Mouse (Mus musculus): ENCODE results near the gene Hcfc1. TPM values are rescaled to one million over a fixed set of nuclear protein-coding genes. Genes with fewer than 3 reads are reported as not detected.
A peak's percentile ranks its signal among the peaks of the same experiment; 100 is the strongest.

The Hcfc1 gene
- polyA plus RNA-seq, 1 experiment from 2014 or later, result 19.0 TPM

DNA sequence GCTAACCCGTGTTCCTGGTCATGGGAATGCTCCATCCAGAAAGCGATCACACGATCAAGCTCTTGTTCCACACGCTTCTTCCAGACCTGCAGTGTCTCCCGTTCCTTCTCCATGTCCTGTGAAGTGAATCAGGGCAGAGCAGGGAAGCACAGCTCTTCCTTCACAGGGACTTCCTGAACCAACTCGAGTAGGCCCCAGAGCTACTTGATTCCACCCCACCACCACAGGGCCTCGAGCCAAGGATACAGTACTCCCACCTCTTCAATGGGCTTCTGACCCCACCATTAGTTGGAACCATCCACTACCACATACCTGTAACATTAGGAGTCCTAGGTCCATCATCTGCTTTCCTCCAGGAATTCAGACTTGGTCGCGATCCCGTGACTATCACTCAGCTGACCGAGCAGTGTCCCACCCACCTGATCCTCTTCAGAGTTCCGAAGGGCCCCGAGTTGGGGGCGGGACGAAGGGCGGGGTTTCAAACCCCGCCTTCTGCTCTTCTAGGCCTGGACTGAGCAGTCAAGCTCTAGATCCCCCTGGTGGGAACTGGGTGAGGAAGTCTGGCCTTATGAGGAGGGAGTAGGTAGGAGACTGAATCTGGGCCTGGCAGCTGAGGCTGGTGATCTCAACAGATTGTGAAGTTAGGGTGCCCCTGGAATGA lies 35.6 kb downstream of the Hcfc1 start, which contains the start of gene Renbp:
Gene Renbp (minus strand): TSS at position 449 of the 661 bp plus-strand sequence.
- Histone ChIP-seq H3K9me3 (ENCODE audit: low read length) (no peaks in the 10 kb centered on the region), H3K27ac (ENCODE audit: low read length) (no peak within 1 kb of the TSS; the same call in 1 of the 2 replicates), H3K9ac (replicated peaks; ENCODE audit: low read depth) (no peak within 1 kb of the TSS), H3K4me3 (ENCODE audit: low read depth, low read length) (peak within 1 kb of the TSS; percentile 30; the same call in 1 of the 2 replicates), H3K27me3 (replicated peaks; ENCODE audit: insufficient read depth, low read length) (no peaks in the 10 kb centered on the region), H3K4me2 (replicated peaks; ENCODE audit: low read depth, low read length) (peak within 1 kb of the TSS; percentile 46), H3K4me1 (ENCODE audit: insufficient read depth, low read depth, low read length) (no peaks in the 10 kb centered on the region), H3K36me3 (ENCODE audit: insufficient read depth, low read length) (no peaks in the 10 kb centered on the region)
- whole genome bisulfite sequencing, result 29% methylated on average over 17 of the region's 17 CpGs
- DNase-seq (ENCODE audit: low spot score) (peak; percentile 85), ATAC-seq (peak; percentile 97)
- peak; percentile 55 for TF ChIP-seq CTCF (IDR thresholded peaks at IDR 0.05)
- TF ChIP-seq EP300 (IDR thresholded peaks at IDR 0.05), result no peak

DNA sequence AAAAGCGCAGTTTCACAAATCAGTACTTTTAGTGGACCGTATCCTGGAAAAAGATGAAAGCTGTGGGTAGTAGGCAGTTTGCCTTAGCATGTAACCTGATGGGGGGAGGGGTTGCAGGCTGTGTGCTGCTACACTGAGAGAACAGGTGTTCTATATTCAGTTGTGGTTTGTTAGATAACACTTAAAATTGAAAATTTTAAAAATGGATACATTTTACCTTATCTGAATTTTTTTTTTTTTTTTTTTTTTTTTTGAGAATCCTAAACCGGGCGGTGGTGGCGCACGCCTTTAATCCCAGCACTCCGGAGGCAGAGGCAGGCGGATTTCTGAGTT lies 43.6 kb downstream of the Hcfc1 start:
- TF ChIP-seq CTCF (IDR thresholded peaks at IDR 0.05), result no peak
- TF ChIP-seq EP300 (IDR thresholded peaks at IDR 0.05), result no peak
- H3K9me3 ChIP-seq (ENCODE audit: low read length), result no peaks in the 10 kb centered on the region
- WGBS, result 75% methylated on average over 7 of the region's 8 CpGs
- no peak overlapping the region for H3K9ac ChIP-seq (replicated peaks; ENCODE audit: low read depth)
- H3K27me3 ChIP-seq (replicated peaks; ENCODE audit: insufficient read depth, low read length), result no peaks in the 10 kb centered on the region
- H3K27ac ChIP-seq (ENCODE audit: low read length), result no peak overlapping the region
- H3K36me3 ChIP-seq (ENCODE audit: insufficient read depth, low read length), result no peaks in the 10 kb centered on the region
- no peaks in the 10 kb centered on the region for H3K4me1 ChIP-seq (ENCODE audit: insufficient read depth, low read depth, low read length)
- no peak for ATAC-seq
- DNase-seq (ENCODE audit: low spot score), result no peak
- H3K4me2 ChIP-seq (replicated peaks; ENCODE audit: low read depth, low read length), result peak overlapping the region; percentile 57
- peak overlapping the region; percentile 47; the same call in 1 of the 2 replicates for H3K4me3 ChIP-seq (ENCODE audit: low read depth, low read length)

DNA sequence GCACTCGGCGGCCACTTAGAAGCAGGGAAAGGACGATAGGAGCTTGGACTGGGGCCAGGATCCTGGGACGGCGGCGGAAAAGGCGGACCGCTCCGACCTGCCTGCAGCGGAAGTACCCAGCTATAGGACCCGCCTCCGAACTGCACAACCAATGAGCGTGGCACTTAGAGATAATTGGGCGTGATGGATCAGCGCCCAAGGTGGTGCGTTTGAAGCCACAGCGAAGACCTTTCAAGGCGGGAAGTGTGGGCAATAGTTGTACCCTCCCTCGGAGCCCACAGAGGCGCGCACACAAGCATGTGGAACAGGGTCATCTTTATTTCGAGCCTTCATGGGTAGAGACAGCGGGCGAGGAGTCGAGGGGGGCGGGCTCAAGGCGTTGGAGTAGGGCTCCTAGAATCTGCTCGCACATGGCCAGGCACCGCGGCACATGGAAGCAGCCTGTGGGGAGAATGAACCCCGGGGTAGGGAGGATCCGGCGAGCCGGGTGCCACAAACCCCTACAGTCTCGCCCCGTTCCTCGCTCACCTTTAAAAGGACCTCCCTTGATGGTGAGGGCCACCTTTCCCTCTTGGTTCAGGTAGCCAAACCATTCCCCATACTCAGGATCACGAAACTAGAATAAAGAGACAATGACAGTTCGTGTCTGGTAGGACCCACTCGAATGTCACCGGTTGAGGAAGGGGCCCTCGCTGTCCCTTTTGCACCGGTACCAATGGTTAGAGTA lies 44.2 kb downstream of the Hcfc1 start, which contains the start of the genes Arhgap4 and Naa10:
Gene Arhgap4 (minus strand): TSS at position 48 of the 727 bp plus-strand sequence.
Gene Naa10 (minus strand): TSS at position 122 of the 727 bp plus-strand sequence.
- no peaks in the 10 kb centered on the region for H3K4me1 ChIP-seq (ENCODE audit: insufficient read depth, low read depth, low read length)
- ATAC-seq, result peak; percentile 98

DNA sequence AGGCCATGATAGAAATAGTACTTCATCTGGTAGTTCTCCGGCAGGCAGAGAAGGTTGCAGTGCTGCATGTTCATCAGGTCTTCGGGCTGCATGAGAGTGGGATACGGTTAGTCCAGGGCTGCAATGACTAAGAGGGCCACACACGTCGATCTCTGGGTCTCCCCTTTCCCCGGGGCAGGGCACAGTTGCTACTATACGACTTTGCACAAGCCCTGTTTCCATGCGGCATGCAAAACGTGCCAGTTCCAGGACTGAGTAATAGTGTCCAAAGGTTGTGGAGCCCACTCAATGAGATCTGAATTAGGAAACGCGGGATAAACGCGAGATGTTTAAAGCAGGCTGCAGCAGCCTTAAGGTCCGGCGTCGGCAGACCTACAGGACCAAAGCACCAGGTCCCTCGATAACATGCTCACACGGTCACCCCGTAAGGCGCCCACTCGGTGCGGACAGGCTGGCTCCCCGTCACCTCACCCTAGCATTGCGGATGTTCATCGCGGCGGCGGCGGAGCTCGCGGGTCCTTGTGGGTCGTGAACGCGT lies 44.8 kb downstream of the Hcfc1 start:
- Histone ChIP-seq H3K27ac (ENCODE audit: low read length) (0 out of 2 replicates have a peak overlapping the region, but pooled peaks have one; percentile 8), H3K9ac (replicated peaks; ENCODE audit: low read depth) (peak overlapping the region; percentile 43; the same call in 1 of the 2 replicates), H3K4me3 (ENCODE audit: low read depth, low read length) (peak overlapping the region; percentile 47), H3K4me2 (replicated peaks; ENCODE audit: low read depth, low read length) (peak overlapping the region; percentile 57), H3K9me3 (ENCODE audit: low read length) (no peaks in the 10 kb centered on the region), H3K36me3 (ENCODE audit: insufficient read depth, low read length) (no peaks in the 10 kb centered on the region), H3K4me1 (ENCODE audit: insufficient read depth, low read depth, low read length) (no peaks in the 10 kb centered on the region), H3K27me3 (replicated peaks; ENCODE audit: insufficient read depth, low read length) (no peaks in the 10 kb centered on the region)
- peak; percentile 47 for ATAC-seq
- TF ChIP-seq CTCF (IDR thresholded peaks at IDR 0.05), result no peak
- TF ChIP-seq EP300 (IDR thresholded peaks at IDR 0.05), result no peak
- DNase-seq (ENCODE audit: low spot score), result no peak
- WGBS, result 10% methylated on average over 33 of the region's 34 CpGs

More for the DNA sequence above, 44.2 kb downstream of the Hcfc1 start, which contains the start of the genes Arhgap4 and Naa10:
- no peaks in the 10 kb centered on the region for H3K36me3 ChIP-seq (ENCODE audit: insufficient read depth, low read length)
- TF ChIP-seq EP300 (IDR thresholded peaks at IDR 0.05), result no peak
- TF ChIP-seq CTCF (IDR thresholded peaks at IDR 0.05), result no peak
- H3K4me3 ChIP-seq (ENCODE audit: low read depth, low read length), result peak within 1 kb of the TSS; percentile 47
- peak within 1 kb of the TSS; percentile 57 for H3K4me2 ChIP-seq (replicated peaks; ENCODE audit: low read depth, low read length)
- H3K9ac ChIP-seq (replicated peaks; ENCODE audit: low read depth), result peak within 1 kb of the TSS; percentile 43; the same call in 1 of the 2 replicates
- no peaks in the 10 kb centered on the region for H3K9me3 ChIP-seq (ENCODE audit: low read length)
- 11% methylated on average over 42 of the region's 43 CpGs for WGBS
- H3K27ac ChIP-seq (ENCODE audit: low read length), result 0 out of 2 replicates have a peak within 1 kb of the TSS, but pooled peaks have one; percentile 51
- DNase-seq (ENCODE audit: low spot score), result peak; percentile 92
- no peaks in the 10 kb centered on the region for H3K27me3 ChIP-seq (replicated peaks; ENCODE audit: insufficient read depth, low read length)

GRCm38 (mm10) chrX:73918631-73919030 lies 47.5 kb downstream of the Hcfc1 start:
- WGBS, result 86% methylated on average over 5 of the region's 5 CpGs
- no peak overlapping the region for H3K4me2 ChIP-seq (replicated peaks; ENCODE audit: low read depth, low read length)
- ATAC-seq (no peak), DNase-seq (ENCODE audit: low spot score) (no peak)
- no peak for TF ChIP-seq CTCF (IDR thresholded peaks at IDR 0.05)
- no peak for TF ChIP-seq EP300 (IDR thresholded peaks at IDR 0.05)
- no peaks in the 10 kb centered on the region for H3K4me1 ChIP-seq (ENCODE audit: insufficient read depth, low read depth, low read length)
- no peak overlapping the region for H3K27ac ChIP-seq (ENCODE audit: low read length)
- H3K9ac ChIP-seq (replicated peaks; ENCODE audit: low read depth), result no peak overlapping the region
- no peaks in the 10 kb centered on the region for H3K9me3 ChIP-seq (ENCODE audit: low read length)
- H3K4me3 ChIP-seq (ENCODE audit: low read depth, low read length), result no peak overlapping the region
- H3K36me3 ChIP-seq (ENCODE audit: insufficient read depth, low read length), result no peaks in the 10 kb centered on the region
- H3K27me3 ChIP-seq (replicated peaks; ENCODE audit: insufficient read depth, low read length), result no peaks in the 10 kb centered on the region

DNA sequence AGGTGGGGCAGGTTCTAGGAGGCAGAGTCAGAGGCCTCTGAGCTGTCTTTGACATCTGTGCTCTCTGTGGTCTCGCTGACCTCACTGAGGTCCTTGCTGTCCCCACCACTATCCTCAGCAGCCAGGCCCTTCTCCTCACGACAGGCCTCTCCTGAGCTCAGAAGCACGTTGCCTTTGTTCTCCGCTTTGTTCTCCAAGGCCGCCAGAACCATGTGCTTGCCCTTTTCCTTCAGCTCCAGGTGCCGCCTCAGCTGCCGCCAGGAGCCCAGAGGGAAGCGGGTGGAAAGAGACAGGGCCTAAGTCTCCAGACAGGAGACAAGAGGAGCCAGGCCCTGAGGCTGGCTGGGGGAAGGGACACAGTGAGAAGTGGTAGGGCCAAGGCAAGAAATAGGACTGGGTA lies 49.2 kb downstream of the Hcfc1 start:
- Histone ChIP-seq H3K4me3 (ENCODE audit: low read depth, low read length) (no peak overlapping the region), H3K9ac (replicated peaks; ENCODE audit: low read depth) (no peak overlapping the region), H3K27me3 (replicated peaks; ENCODE audit: insufficient read depth, low read length) (no peaks in the 10 kb centered on the region), H3K4me1 (ENCODE audit: insufficient read depth, low read depth, low read length) (no peaks in the 10 kb centered on the region), H3K36me3 (ENCODE audit: insufficient read depth, low read length) (no peaks in the 10 kb centered on the region), H3K27ac (ENCODE audit: low read length) (no peak overlapping the region), H3K4me2 (replicated peaks; ENCODE audit: low read depth, low read length) (no peak overlapping the region), H3K9me3 (ENCODE audit: low read length) (no peaks in the 10 kb centered on the region)
- 72% methylated on average over 4 of the region's 8 CpGs for WGBS
- ATAC-seq, result no peak
- no peak for TF ChIP-seq EP300 (IDR thresholded peaks at IDR 0.05)
- TF ChIP-seq CTCF (IDR thresholded peaks at IDR 0.05), result no peak
- DNase-seq (ENCODE audit: low spot score), result no peak

Data from lung, postnatal 0 days (tissue).